Mouse (Mus musculus): ENCODE measurements at regions not wholly inside any gene's neighbourhood (a gene's known extent, or its start where the extent isn't known, plus 50 kb on each side); places are given as distances from the start of the nearest gene placed in this dataset.
"Not testable (repeated sequence)": the region's sequence is repeated elsewhere in the genome, so short reads cannot be mapped to it uniquely, and the experiment has no call there.

DNA sequence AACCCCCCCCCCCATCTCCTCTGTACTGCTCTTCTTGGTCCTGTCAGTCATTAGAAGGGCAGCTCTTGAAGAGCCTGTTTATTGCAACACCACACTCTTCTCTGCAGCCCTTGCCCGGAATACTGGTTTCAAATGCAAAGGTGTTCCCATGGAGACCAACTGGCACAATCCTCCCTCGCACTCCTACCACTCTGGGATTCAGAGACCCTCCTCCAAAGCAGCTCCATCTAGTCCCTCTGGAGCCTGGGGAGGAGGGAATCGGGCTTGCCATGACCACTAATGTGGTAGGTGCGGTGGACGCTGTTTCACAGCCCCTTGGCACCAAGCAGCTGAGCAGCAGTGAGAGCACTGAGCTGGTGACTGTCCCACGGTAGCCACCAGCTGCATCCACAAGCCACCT, 83.1 kb downstream of the Stk35 start:
- no peak for DNase-seq

DNA sequence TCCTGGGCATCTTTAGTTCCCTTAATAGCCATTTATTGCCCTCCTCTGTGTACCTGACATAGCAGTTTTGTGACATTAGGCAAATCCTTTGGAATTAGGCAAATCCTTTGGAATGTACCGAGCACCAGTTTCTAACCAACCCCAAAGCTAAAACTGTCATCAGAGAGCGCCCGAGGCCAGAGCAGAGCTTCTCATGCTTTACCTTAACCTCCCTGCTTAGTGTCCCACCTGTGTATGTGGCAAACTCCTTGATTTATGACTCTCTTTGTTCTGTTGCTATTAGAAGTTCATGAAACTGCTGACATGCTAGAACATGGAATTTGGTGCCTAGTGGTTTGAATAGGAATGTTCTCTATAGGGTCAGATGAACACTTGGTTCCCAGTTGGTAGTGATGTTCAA, 84.0 kb downstream of the Stk35 start:
- DNase-seq: no peak

- DNase-seq: no peak
Measured at GRCm38 (mm10) chr2:129885536-129885935, 85.2 kb downstream of the Stk35 start.

DNA sequence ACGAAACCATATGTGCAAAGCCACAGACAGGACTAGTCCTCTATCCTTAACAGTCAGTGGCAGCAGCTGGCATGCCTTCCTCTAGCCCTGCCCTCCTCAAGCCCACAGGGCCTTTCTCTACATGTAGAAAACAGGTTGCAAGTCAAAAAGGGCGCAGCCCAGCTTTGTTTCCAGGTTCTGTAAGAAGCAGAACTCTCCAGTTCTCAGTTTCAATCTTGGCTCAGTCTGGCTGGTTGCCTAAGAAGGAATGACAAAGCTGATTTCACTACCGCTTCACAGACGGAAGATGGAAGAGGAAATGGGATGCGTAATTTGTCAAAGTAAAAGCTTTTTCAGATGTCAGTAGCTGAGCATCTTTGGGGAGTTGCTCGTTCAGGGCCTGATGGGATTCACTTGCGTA, 92.9 kb downstream of the Stk35 start:
- no peak for DNase-seq

DNA sequence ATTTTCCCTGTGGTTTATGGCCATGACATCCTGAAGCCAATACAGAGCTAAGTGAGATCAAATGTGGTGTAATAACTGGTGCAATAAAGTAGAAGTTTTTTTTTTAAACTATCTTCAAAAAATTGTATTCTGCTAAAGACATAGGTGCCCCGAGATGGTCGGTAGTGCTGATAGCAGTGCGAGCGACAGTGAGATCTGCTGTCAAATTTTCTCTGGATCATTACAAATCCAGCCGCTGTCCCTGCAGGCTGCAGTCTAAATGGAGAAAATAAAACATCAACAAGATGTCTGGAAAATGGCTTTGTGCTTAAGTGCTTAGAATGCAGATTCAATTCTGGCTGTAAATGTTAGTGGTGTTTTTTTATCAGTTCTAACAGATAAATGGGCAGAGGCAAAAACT, 93.5 kb downstream of the Stk35 start:
- no peak for DNase-seq

- no peak for DNase-seq
Measured at GRCm38 (mm10) chr2:129894906-129895305, 94.6 kb downstream of the Stk35 start.

DNA sequence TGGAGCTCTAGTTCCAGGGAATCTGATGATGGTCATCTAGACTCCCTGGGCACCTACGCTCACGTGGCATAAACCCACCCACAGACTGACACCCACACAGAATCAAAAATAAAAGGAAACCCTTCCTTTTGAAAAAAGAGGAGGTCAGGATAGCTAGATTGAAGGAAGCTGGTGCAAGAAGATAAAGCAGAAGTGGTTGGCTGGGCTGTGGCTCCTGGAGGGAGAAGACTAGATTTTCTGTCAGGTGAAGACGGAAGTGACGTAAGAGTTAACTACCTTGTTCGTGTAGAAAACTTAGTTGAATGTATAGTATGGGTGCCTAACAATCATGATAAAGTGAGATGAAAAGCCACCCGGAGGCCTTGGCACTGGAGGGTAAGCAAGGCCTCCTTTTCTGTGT, 95.1 kb downstream of the Stk35 start:
- no peak for DNase-seq

DNA sequence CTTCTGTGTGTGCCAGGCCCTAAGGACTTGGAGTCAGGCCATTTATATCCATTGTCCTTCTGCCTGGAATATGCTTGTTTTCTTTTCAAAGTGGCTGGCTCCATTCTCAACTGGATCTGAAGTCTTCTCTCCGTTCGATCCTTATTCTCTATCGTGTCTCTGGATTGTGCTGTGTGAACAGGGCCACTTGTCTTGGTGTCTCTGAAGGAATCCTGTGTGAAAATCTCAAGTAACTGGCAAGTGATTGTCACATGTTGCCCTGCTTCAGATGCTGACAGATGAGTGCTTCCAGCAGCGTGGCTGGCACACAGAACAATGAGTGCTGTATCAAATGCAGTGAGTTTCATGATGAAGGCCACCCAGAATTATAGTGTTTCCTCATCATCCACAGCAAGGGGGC, 96.4 kb downstream of the Stk35 start:
- DNase-seq: no peak

GRCm38 (mm10) chr2:129903383-129904135, 103.2 kb downstream of the Stk35 start:
- DNase-seq: no peak

- DNase-seq: peak; percentile 3
Measured at GRCm38 (mm10) chr2:129904753-129905152, 104.4 kb downstream of the Stk35 start.

GRCm38 (mm10) chr2:129908701-129909425, 103.3 kb upstream of the Tgm3 start:
- DNase-seq: no peak

GRCm38 (mm10) chr2:129911203-129911921, 100.8 kb upstream of the Tgm3 start:
- no peak for DNase-seq

DNA sequence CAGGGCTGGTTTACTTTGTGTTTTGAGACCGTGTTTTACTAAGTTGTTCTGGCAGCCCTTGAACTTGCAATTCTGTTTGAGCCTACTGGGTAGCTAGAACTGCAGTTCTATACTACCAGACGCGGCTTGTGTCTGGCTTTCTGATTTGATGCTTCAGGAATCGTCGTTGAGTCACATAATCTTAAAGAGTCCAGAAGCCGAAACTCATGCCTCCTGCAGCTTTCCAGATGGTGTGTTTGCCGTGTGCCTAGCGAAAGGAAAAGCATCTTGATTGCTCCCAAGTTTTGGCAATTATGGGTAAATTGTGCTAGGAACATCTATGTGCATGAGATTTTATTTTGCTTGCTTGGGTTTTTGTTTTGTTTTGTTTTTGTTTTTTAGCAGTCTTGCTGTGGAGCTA, 99.6 kb upstream of the Tgm3 start:
- DNase-seq: no peak

DNA sequence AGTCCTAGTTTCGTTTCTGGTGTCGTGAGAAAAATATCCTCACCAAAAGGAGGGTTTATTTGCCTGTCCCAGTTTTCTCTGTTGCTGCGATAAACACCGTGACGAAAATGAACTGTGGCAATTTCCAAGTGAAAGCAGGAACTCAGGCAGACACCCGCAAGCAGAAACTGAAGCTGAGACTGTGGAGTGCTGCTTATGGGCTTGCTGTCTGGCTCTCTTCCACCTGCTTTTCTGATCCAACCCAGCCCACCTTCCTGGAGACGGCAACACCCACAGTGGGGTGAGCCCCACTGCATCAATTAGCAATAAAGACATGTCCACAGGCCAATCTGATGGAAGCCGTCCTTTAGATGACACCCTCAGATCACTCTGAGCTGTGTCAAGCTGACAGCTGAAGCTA, 97.9 kb upstream of the Tgm3 start:
- DNase-seq: no peak

DNA sequence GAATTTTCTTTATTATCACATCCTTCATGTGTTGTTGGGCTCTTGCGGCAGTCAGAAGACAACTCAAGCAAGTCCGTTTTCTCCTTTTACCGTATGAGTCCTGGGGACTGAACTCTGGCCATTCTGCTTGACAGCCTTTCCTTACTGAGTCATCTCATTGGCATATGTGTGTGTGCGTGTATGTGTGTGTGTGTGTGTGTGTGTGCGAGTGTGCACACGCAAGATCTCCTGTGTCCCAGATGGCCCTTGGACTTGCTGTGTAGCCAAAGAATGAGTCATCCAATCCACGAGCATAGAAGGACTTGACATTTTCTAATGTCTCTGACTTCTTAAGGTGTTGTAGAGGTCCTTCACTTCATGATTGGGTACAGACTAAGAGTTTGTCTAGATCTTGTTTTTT, 95.7 kb upstream of the Tgm3 start:
- no peak for DNase-seq

DNA sequence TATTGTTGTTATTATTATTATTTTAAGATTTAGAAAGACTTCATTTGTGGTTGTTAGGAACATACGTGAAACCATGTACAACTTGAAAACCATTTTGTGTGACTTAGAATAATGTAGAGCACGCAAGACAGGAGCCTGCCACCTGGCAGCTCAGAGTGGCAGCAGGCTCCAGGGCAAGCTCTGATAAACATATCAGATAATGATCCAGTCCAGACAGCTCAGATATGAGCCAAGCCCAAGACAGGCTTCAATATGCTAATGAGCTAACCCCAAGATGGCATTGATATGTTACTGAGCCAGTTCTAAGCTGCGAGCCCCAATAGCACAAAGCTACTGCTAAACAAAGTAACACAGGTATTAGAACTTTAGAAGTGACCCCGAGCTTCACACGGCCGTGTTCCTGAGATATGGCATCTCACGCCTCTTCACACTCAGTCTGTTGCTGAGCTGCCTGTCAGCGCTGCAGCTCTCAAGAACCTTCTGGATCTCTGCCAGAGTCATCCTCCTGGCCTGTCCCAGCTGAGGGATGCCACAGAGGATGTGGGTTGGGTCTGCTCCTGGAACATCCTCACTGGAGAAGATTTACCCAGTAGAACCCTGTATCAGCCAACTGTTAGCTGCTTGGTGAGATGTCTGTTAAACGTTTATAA, 93.9 kb upstream of the Tgm3 start:
- DNase-seq: no peak

DNA sequence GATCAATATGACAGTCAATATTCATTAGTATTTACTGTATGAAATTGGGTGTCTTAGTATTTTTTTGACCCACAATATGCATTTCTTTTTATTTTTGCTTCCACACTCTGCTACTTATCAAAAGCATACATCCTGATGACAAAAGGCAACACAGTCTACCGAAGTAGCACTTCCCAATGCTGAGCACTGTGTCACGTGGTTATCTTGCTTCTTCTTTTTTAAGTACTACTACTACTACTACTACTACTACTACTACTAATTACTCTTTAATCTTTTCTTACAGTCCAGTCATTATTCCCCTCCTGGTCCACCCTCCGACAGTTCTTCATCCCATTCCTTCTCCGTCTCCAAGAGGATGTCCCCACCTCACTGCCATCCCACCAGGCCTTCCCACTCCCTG, 92.6 kb upstream of the Tgm3 start:
- DNase-seq: no peak

DNA sequence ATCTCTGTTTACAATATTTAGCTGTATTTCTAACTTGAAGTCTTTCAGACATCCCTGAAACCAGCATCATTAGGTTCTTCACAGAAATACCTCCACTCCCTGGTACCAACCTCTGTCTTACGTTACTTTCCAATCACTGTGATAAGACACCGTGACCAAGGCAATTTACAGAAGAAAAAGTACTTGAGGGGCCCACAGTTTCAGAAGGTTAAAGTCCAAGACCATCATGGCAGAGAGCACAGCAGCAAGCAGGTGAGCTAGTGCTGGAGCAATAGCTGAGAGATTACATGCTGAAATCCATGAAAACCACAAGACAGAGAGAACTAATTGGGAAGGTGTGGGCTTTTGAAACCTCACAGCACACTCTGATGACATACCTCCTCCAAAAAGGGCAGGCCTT, 84.9 kb upstream of the Tgm3 start:
- DNase-seq: no peak

DNA sequence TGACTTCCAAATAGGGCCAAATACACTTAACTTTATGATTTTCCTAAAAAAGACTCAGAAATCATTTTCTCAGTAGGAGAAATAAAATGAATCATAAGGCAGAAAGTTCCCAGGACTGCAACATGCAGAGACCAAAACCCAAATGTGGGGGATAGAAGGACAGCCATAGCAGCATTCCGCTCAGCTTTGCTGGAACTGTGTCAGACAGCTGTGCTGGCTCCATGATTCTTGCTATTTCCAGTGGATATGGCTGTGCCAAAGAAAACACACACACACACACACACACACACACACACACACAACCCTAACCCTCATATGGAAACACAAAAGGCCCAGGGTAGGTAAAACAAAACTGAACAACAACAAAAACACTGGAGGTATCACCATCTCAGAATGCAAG, 78.6 kb upstream of the Tgm3 start:
- no peak for DNase-seq

GRCm38 (mm10) chr2:129942824-129943223, 69.3 kb upstream of the Tgm3 start:
- no peak for DNase-seq

- DNase-seq: no peak
Measured at GRCm38 (mm10) chr2:129947847-129948553, 64.1 kb upstream of the Tgm3 start.

DNA sequence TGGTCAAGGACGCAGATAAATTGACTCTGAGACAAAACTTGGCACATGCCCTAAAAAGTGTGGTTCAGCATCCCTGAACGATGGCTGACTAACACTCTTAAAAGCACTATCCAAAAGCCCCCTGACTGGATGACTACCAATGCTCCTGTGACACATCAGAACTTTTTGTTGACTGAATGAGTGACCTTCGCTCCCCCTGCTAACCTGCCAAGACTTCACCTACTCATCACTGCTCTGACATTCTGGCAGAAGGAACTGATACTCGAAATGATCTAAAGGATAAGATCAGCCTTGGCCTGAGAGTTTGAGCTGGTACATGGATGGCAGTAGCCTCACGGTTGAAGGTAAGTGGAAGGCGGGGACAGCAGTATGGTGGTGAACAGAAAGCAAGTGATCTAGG, 62.4 kb upstream of the Tgm3 start:
- not testable (repeated sequence) for DNase-seq

GRCm38 (mm10) chr2:129952486-129952885, 59.7 kb upstream of the Tgm3 start:
- DNase-seq: no peak

All from thymus, postnatal 25 days (tissue).